Mouse (Mus musculus) E14TG2a.4 (cell line): ENCODE measurements at regions not wholly inside any gene's neighbourhood (a gene's known extent, or its start where the extent isn't known, plus 50 kb on each side); places are given as distances from the start of the nearest gene placed in this dataset.

Experiments
- CTCF ChIP-seq: conservative IDR thresholded peaks from 2 replicates; pipeline ENCODE4 v1.5.1; 2014; ENCODE audit warnings: low read length
- NANOG ChIP-seq: IDR thresholded peaks from 2 replicates; pipeline ENCODE4 v1.6.1; 2014; ENCODE audit warnings: borderline replicate concordance, low read length, mixed read lengths

GRCm38 (mm10) chr13:82869869-82870268 is 634.0 kb upstream of the Mef2c start:
- TF ChIP-seq CTCF (no peak), NANOG (no peak)
